Mouse (Mus musculus): Measurements from ENCODE around the gene Lrrtm3. TPM values are rescaled to one million over a fixed set of nuclear protein-coding genes. Genes with fewer than 3 reads are reported as not detected.
A peak's percentile ranks its signal among the peaks of the same experiment; 100 is the strongest.

Gene Lrrtm3
- polyA plus RNA-seq, 1 experiment from 2014 or later, result 0.96 TPM

DNA sequence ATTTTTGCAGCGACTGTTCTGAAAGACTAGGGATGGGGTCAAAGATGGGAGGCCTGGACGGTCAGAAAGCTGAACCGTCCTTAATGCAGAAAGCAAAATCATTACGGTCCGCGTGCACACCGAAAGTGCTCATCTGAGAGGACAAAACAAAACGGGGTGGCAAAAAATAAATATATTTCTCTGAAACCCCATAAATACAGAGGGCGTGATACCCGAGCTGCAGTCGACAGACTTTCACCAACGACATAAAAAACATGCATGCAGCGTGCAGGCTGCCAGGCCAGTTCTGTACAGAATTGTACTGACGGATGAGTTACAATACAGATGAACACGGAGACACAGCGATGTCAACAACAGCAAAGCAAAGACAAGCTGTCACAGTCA lies 3.9 kb downstream of the Lrrtm3 start:
- Histone ChIP-seq H3K4me3 (peak overlapping the region; percentile 58; the same call in 1 of the 2 replicates), H3K4me1 (peaks cover 44% of the 10 kb centered on the region), H3K36me3 (no peaks in the 10 kb centered on the region), H3K27me3 (ENCODE audit: low read depth, poor library complexity, severe bottlenecking) (peaks cover 28% of the 10 kb centered on the region), H3K27ac (replicated peaks) (no peak overlapping the region), H3K9me3 (replicated peaks) (no peaks in the 10 kb centered on the region)
- 68% methylated on average over 16 of the region's 16 CpGs for WGBS
- no peak for DNase-seq (ENCODE audit: low spot score)

GRCm38 (mm10) chr10:64084465-64084864 lies 5.6 kb downstream of the Lrrtm3 start:
- H3K9me3 ChIP-seq (replicated peaks), result no peaks in the 10 kb centered on the region
- no peak overlapping the region for H3K4me3 ChIP-seq
- H3K36me3 ChIP-seq, result no peaks in the 10 kb centered on the region
- peaks cover 21% of the 10 kb centered on the region for H3K27me3 ChIP-seq (ENCODE audit: low read depth, poor library complexity, severe bottlenecking)
- no peak for DNase-seq (ENCODE audit: low spot score)
- H3K4me1 ChIP-seq, result peaks cover 38% of the 10 kb centered on the region
- H3K27ac ChIP-seq (replicated peaks), result no peak overlapping the region
- WGBS, result 45% methylated on average over 4 of the region's 4 CpGs

- Histone ChIP-seq H3K9me3 (replicated peaks) (no peaks in the 10 kb centered on the region), H3K4me3 (no peak overlapping the region), H3K36me3 (no peaks in the 10 kb centered on the region), H3K4me1 (peaks cover 33% of the 10 kb centered on the region), H3K27me3 (ENCODE audit: low read depth, poor library complexity, severe bottlenecking) (peaks cover 15% of the 10 kb centered on the region), H3K27ac (replicated peaks) (no peak overlapping the region)
- DNase-seq (ENCODE audit: low spot score), result no peak
- 60% methylated on average over 11 of the region's 11 CpGs for WGBS
These were observed 6.3 kb downstream of the Lrrtm3 start for GRCm38 (mm10) chr10:64083813-64084212.

GRCm38 (mm10) chr10:64082345-64082744 lies 7.7 kb downstream of the Lrrtm3 start:
- no peak for DNase-seq (ENCODE audit: low spot score)
- Histone ChIP-seq H3K9me3 (replicated peaks) (no peaks in the 10 kb centered on the region), H3K4me3 (no peak overlapping the region), H3K27ac (replicated peaks) (no peak overlapping the region), H3K36me3 (no peaks in the 10 kb centered on the region), H3K4me1 (peaks cover 18% of the 10 kb centered on the region), H3K27me3 (ENCODE audit: low read depth, poor library complexity, severe bottlenecking) (peaks cover 4% of the 10 kb centered on the region; the same call in 1 of the 2 replicates)
- 84% methylated on average over 3 of the region's 3 CpGs for WGBS

DNA sequence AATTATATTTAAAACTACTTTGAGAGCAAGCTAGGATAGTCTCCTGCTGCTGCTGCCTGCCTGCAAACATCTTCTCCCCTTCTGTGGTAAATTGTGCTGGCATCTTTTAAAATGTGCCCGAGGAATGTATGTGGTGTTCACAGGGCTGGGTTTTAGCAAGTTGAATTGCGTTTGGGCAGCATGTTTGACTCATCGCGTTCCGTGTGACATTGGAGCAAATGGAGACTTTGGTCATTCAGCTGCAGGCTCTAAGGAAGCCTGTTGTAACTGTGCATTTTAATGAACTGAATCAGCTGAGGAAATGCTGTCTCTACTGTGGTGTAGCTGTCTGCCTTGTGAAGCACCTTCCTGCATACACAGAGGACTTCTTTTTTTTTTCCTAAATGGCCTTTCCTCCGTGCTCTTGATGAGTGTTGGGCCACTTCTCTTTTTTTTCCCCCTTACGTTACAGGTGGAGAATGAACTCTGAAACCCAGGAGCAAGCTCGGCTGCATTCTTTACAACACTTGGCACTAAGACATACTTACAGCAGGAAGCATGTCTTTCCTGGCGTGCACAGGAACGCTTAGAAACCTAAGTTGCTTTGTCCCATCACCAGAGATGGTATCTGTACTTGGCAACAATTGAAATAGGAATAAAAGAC lies 13.5 kb downstream of the Lrrtm3 start:
- no peak overlapping the region for H3K27ac ChIP-seq (replicated peaks)
- no peaks in the 10 kb centered on the region for H3K27me3 ChIP-seq (ENCODE audit: low read depth, poor library complexity, severe bottlenecking)
- 65% methylated on average over 10 of the region's 10 CpGs for WGBS
- DNase-seq (ENCODE audit: low spot score), result no peak
- no peaks in the 10 kb centered on the region for H3K36me3 ChIP-seq
- H3K9me3 ChIP-seq (replicated peaks), result no peaks in the 10 kb centered on the region
- H3K4me1 ChIP-seq, result peaks cover 10% of the 10 kb centered on the region
- no peak overlapping the region for H3K4me3 ChIP-seq

DNA sequence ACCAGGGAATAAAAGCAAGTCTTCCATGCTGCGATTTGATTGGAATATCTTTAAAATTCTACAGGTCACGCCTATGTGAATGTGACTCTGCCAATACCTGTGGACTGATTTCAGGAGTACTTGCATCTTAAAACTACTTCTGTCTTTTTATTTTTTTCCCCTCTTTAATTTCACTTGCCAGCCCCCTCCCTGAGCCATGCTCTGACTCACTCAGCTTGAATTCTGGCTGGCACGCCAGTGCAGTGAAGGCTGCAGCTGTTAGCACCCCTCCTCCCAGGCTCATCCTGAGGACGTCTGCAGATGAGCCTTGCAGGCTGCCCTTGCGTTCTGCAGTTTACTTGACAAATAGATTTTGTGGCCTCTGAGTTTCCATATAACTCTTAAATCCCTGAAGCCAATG lies 14.1 kb downstream of the Lrrtm3 start:
- no peak overlapping the region for H3K27ac ChIP-seq (replicated peaks)
- H3K4me1 ChIP-seq, result peaks cover 10% of the 10 kb centered on the region
- no peaks in the 10 kb centered on the region for H3K9me3 ChIP-seq (replicated peaks)
- no peaks in the 10 kb centered on the region for H3K36me3 ChIP-seq
- DNase-seq (ENCODE audit: low spot score), result no peak
- no peaks in the 10 kb centered on the region for H3K27me3 ChIP-seq (ENCODE audit: low read depth, poor library complexity, severe bottlenecking)
- H3K4me3 ChIP-seq, result no peak overlapping the region
- 40% methylated on average over 5 of the region's 5 CpGs for WGBS

GRCm38 (mm10) chr10:64063704-64064103 lies 26.4 kb downstream of the Lrrtm3 start:
- WGBS, result 95% methylated on average over 9 of the region's 9 CpGs
- Histone ChIP-seq H3K27ac (replicated peaks) (no peak overlapping the region), H3K36me3 (no peaks in the 10 kb centered on the region), H3K4me1 (no peaks in the 10 kb centered on the region), H3K4me3 (no peak overlapping the region), H3K27me3 (ENCODE audit: low read depth, poor library complexity, severe bottlenecking) (no peaks in the 10 kb centered on the region), H3K9me3 (replicated peaks) (no peaks in the 10 kb centered on the region)
- no peak for DNase-seq (ENCODE audit: low spot score)

GRCm38 (mm10) chr10:64049946-64050345 lies 40.1 kb downstream of the Lrrtm3 start:
- Histone ChIP-seq H3K9me3 (replicated peaks) (no peaks in the 10 kb centered on the region), H3K4me1 (no peaks in the 10 kb centered on the region), H3K4me3 (no peak overlapping the region), H3K36me3 (no peaks in the 10 kb centered on the region), H3K27ac (replicated peaks) (no peak overlapping the region), H3K27me3 (ENCODE audit: low read depth, poor library complexity, severe bottlenecking) (no peaks in the 10 kb centered on the region)
- DNase-seq (ENCODE audit: low spot score), result no peak
- WGBS, result 83% methylated on average over 6 of the region's 6 CpGs

DNA sequence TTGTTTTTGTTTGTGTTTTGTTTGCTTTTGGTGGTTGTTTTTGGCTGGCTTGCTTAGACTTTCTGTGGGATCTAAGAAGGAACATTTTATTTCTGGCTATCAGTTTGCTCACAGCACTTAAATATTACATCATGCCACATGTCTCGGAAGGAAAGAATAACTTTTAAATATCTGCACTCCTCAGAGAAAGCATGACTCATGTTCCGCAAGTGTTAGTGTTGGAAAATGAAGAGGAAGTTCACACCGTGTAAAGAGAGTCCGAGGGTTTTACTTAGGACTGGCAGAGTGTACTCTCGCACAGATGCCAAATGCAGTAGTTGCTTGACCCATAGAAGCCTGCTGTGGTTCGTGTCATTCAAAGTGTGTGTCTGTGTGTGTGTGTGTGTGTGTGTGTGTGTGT lies 40.9 kb downstream of the Lrrtm3 start:
- Histone ChIP-seq H3K27ac (replicated peaks) (no peak overlapping the region), H3K4me1 (no peaks in the 10 kb centered on the region), H3K27me3 (ENCODE audit: low read depth, poor library complexity, severe bottlenecking) (no peaks in the 10 kb centered on the region), H3K9me3 (replicated peaks) (no peaks in the 10 kb centered on the region), H3K4me3 (no peak overlapping the region), H3K36me3 (no peaks in the 10 kb centered on the region)
- no peak for DNase-seq (ENCODE audit: low spot score)
- WGBS, result 94% methylated on average over 6 of the region's 6 CpGs

- Histone ChIP-seq H3K9me3 (replicated peaks) (no peaks in the 10 kb centered on the region), H3K4me1 (0 out of 2 replicates have a peak, but pooled peaks cover 3% of the 10 kb centered on the region), H3K36me3 (no peaks in the 10 kb centered on the region), H3K27me3 (ENCODE audit: low read depth, poor library complexity, severe bottlenecking) (no peaks in the 10 kb centered on the region), H3K27ac (replicated peaks) (no peak overlapping the region), H3K4me3 (no peak overlapping the region)
- WGBS, result 88% methylated on average over 11 of the region's 11 CpGs
- DNase-seq (ENCODE audit: low spot score), result no peak
These were observed 48.2 kb downstream of the Lrrtm3 start for GRCm38 (mm10) chr10:64041892-64042291.

DNA sequence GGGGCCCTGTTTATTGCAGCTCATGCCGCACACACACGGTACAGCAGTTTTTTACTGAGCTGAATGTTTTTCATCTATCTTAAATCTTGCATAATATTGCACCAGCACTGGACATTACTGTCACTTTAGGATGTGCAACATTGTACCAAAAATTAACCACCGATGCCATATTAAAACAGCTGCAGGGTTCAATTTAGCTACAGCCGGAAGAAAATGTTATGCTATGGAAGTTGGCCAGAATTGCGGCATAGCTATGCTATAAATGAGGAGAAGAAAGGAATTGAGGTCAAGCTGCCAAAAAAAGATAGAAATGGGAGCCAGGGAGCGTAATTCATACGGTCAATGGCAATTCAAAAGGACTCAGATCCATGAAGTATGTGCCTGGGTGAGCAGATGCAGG lies 48.9 kb downstream of the Lrrtm3 start:
- Histone ChIP-seq H3K4me1 (0 out of 2 replicates have a peak, but pooled peaks cover 3% of the 10 kb centered on the region), H3K27ac (replicated peaks) (no peak overlapping the region), H3K27me3 (ENCODE audit: low read depth, poor library complexity, severe bottlenecking) (no peaks in the 10 kb centered on the region), H3K4me3 (no peak overlapping the region), H3K9me3 (replicated peaks) (no peaks in the 10 kb centered on the region), H3K36me3 (no peaks in the 10 kb centered on the region)
- no peak for DNase-seq (ENCODE audit: low spot score)
- WGBS, result 92% methylated on average over 7 of the region's 7 CpGs

DNA sequence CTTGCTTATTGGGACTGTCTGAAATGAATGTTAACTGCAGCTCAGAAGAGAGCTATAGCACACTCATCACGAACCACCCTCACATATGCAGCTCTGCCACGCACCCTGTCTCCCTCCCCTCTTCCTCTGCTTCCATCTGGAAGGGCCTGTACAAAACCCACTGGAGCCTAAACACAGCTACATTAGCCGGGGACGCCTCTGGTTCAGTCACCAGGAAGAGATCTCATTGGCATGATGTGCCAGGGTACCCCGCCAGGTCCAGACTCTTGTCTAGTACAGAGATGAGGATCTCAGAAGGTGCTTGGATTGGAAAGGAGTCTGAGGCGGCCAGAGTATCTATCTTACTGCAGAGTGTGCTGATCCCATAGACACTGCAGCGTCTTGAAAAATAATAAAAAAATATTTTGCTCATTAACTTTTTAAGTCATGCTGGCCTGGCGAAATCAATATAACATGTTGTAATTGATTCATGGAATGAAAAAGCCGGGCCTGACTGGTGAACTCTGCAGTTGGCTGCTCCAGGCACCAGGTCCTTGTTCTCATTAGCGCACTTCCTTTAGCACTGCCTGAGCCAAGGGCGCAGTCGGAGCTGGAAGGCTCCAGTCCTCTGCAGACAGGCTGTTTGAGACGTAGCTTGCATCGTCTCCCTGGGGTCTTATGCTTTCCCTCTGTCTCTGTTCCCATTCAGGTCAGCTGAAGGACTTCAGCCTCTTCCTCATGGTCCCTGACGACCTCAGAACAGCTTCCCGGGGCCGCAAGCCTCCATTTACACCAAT lies 50.1 kb downstream of the Lrrtm3 start:
- H3K27ac ChIP-seq (replicated peaks), result no peak overlapping the region
- 88% methylated on average over 17 of the region's 17 CpGs for WGBS
- 0 out of 2 replicates have a peak, but pooled peaks cover 3% of the 10 kb centered on the region for H3K4me1 ChIP-seq
- no peaks in the 10 kb centered on the region for H3K9me3 ChIP-seq (replicated peaks)
- H3K4me3 ChIP-seq, result no peak overlapping the region
- DNase-seq (ENCODE audit: low spot score), result no peak
- no peaks in the 10 kb centered on the region for H3K36me3 ChIP-seq
- H3K27me3 ChIP-seq (ENCODE audit: low read depth, poor library complexity, severe bottlenecking), result no peaks in the 10 kb centered on the region

DNA sequence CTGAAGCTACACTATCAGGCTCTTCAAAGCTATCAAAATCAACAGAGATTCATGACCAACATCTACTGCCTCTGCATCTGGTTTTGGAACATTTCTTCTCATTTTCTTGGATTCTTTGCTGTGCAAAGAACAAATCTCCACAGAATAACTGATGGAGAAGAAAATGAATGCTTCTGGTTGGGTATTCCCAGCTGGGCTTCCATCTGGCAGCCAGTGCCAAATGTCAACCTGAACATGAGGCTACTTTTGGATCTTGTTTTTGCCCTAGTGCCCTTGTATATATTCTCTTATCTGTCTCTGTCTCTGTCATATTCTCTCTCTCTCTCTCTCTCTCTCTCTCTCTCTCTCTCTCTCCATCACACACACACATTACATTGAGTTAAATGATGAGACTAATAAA lies 59.2 kb downstream of the Lrrtm3 start:
- Histone ChIP-seq H3K9me3 (replicated peaks) (no peaks in the 10 kb centered on the region), H3K4me3 (no peak overlapping the region), H3K27ac (replicated peaks) (no peak overlapping the region), H3K27me3 (ENCODE audit: low read depth, poor library complexity, severe bottlenecking) (no peaks in the 10 kb centered on the region), H3K36me3 (no peaks in the 10 kb centered on the region), H3K4me1 (no peaks in the 10 kb centered on the region)
- DNase-seq (ENCODE audit: low spot score), result no peak
